In the genomic region with DNA sequence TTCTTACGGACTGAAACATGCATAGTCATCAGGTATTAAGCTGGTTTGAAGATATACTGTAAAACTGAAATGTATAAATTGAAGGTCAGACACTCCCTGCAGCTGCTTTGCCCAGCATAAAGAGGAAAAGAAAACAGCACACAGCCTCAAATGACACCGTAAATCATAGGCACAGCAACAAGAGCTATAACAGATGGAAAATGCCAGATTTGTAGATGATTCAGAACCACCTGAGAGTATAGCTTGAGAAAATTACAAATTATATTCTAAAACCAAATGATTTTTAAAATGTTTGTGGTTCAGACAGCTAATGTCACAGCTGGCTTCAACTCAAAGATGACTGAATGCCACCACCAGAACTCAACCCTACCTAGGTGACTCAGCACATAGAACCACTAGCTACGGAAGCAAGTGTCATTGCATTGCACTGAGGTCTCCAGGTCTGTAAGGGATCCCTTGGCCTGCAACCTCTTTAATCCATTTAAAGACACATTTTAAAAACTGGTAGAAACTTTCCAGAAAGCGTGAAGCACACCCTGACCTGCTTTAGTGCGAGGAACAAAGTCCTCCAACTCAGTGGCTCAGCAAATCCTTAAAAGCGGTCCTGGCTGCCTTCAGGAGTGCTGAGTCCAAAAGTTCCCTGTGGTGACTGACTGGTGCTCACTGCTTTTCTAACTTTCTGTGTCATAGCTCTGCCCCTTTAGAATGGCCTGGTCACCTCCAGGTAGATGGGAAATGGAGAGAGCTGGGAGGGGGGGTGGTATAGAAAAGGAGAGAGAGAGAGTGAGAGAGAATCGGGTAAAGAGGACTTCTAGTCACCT, we compare ENCODE assay signal across 18 mouse cellular contexts.
DNase-seq lines count a peak whose midpoint lies in the region; ATAC-seq and TF ChIP-seq lines count a peak whose summit lies in the region.
"Had no signal": no experiment of that assay in that cellular context is flagged by ENCODE, and none has a peak within 500 bp of the region (broad histone marks: within the 10 kb centered on the region; RNA-seq: fewer than 3 reads in every experiment).

No protein-coding gene starts in this region.

- H3K4me1 ChIP-seq in kidney, adult 2 months (ENCODE audit: control insufficient read depth, insufficient read depth, low read length) = peaks cover 16% of the 10 kb centered on the region; the same call in 1 of the 2 replicates
- H3K4me1 ChIP-seq: stomach, embryonic 15.5 days had no signal

- no peak overlapping the region for H3K4me3 ChIP-seq in kidney, adult 2 months (ENCODE audit: insufficient read depth, low read depth, low read length)
- H3K4me3 ChIP-seq: heart, embryonic 12.5 days; midbrain, embryonic 12.5 days; stomach, embryonic 15.5 days had no signal

- no peak for TF ChIP-seq POLR2A in kidney, adult 2 months (IDR thresholded peaks at IDR 0.05; ENCODE audit: low read depth, low read length)

- peak; percentile 28; the same call in 1 of the 2 replicates for ATAC-seq in frontal cortex, adult (ENCODE audit: low TSS enrichment)
- ATAC-seq: hindbrain, embryonic 16.5 days had no signal

- DNase-seq in frontal cortex, postnatal 14 days (ENCODE audit: low spot score in 2 of 2) = no peak
- peak; percentile 15 for DNase-seq in NIH3T3 (ENCODE audit: low read depth)
- DNase-seq in kidney, adult 2 months = peak; percentile 86
- DNase-seq in kidney, postnatal 25 days = peak; percentile 56 to 82
- DNase-seq in retina, embryonic 14.5 days (ENCODE audit: low spot score) = no peak
- no peak for DNase-seq in lung, postnatal 14 days
- DNase-seq in thymus, postnatal 25 days = no peak
- DNase-seq: B cell, adult 2 months; cerebellum, adult 11-12 months; cerebellum, postnatal 36 days; lung, embryonic 14.5 days; thymus, adult 2 months had no signal

- WGBS in kidney, adult 2 months = 57% methylated on average over 7 of the region's 7 CpGs

- no peaks in the 10 kb centered on the region for H3K36me3 ChIP-seq in kidney, adult 2 months (ENCODE audit: control insufficient read depth, insufficient read depth, low read length)
- H3K36me3 ChIP-seq: heart, embryonic 12.5 days; midbrain, embryonic 12.5 days; stomach, embryonic 15.5 days had no signal

- TF ChIP-seq CTCF in kidney, adult 2 months (conservative IDR thresholded peaks at IDR 0.05; ENCODE audit: insufficient read depth, insufficient read length, low read depth, low read length) = no peak

- H3K27ac ChIP-seq in kidney, adult 2 months (ENCODE audit: insufficient read depth, low read depth, low read length) = peak overlapping the region; percentile 63; the same call in 1 of the 2 replicates
- H3K27ac ChIP-seq: macrophage; midbrain, embryonic 12.5 days; stomach, embryonic 15.5 days had no signal

- no peaks in the 10 kb centered on the region for H3K27me3 ChIP-seq in kidney, adult 2 months (replicated peaks; ENCODE audit: control insufficient read depth, insufficient read depth, low read length)
- H3K27me3 ChIP-seq: heart, embryonic 12.5 days; midbrain, embryonic 12.5 days; stomach, embryonic 15.5 days had no signal

Comparison
In these comparisons a context has a peak if more than half of its experiments do, and no peak if none do; other contexts are left out.
1. DNase-seq: peak in NIH3T3 (single experiment), kidney, adult 2 months (single experiment) and kidney, postnatal 25 days (2 of 2); none in frontal cortex, postnatal 14 days (0 of 2), retina, embryonic 14.5 days (single experiment), lung, postnatal 14 days (single experiment) and thymus, postnatal 25 days (single experiment).